Mouse (Mus musculus): Measurements from ENCODE around the gene Spata45. TPM values are rescaled to one million over a fixed set of nuclear protein-coding genes. Genes with fewer than 3 reads are reported as not detected.

Gene Spata45
- polyA plus RNA-seq (2015; fragmentation: Nextera tagmentation; extraction: Ambion mirVana), result not detected in 2 replicates

- no peak within 1 kb of the TSS for H3K9ac ChIP-seq
- no peaks in the 10 kb centered on the region for H3K9me3 ChIP-seq
- H3K27ac ChIP-seq (replicated peaks), result no peak within 1 kb of the TSS
- WGBS, result 86% methylated on average over 6 of the region's 6 CpGs
- no peak within 1 kb of the TSS for H3K4me3 ChIP-seq
- no peaks in the 10 kb centered on the region for H3K27me3 ChIP-seq
- H3K4me1 ChIP-seq (replicated peaks), result no peaks in the 10 kb centered on the region
- H3K4me2 ChIP-seq, result no peak within 1 kb of the TSS
- no peak for ATAC-seq (ENCODE audit: low read depth)
- no peaks in the 10 kb centered on the region for H3K36me3 ChIP-seq
Observed at GRCm38 (mm10) chr1:191036554-191037334, at the start of gene Spata45. Spata45 (plus strand) TSS chr1:191036639.

GRCm38 (mm10) chr1:190989437-190990082 is 46.9 kb upstream of the Spata45 start:
- no peak for ATAC-seq (ENCODE audit: low read depth)
- Histone ChIP-seq H3K27me3 (no peaks in the 10 kb centered on the region), H3K4me1 (replicated peaks) (no peaks in the 10 kb centered on the region), H3K4me2 (no peak overlapping the region), H3K27ac (replicated peaks) (no peak overlapping the region), H3K9ac (no peak overlapping the region), H3K36me3 (no peaks in the 10 kb centered on the region), H3K4me3 (no peak overlapping the region), H3K9me3 (no peaks in the 10 kb centered on the region)
- WGBS, result 83% methylated on average over 9 of the region's 9 CpGs

GRCm38 (mm10) chr1:190995548-190995947 is 40.9 kb upstream of the Spata45 start:
- Histone ChIP-seq H3K27ac (replicated peaks) (no peak overlapping the region), H3K27me3 (no peaks in the 10 kb centered on the region), H3K4me1 (replicated peaks) (peaks cover 6% of the 10 kb centered on the region), H3K9ac (no peak overlapping the region), H3K4me3 (no peak overlapping the region), H3K9me3 (no peaks in the 10 kb centered on the region), H3K4me2 (no peak overlapping the region), H3K36me3 (no peaks in the 10 kb centered on the region)
- ATAC-seq (ENCODE audit: low read depth), result no peak
- 63% methylated on average over 7 of the region's 7 CpGs for WGBS

GRCm38 (mm10) chr1:190996346-190996877 is 40.0 kb upstream of the Spata45 start:
- no peak overlapping the region for H3K9ac ChIP-seq
- H3K36me3 ChIP-seq, result no peaks in the 10 kb centered on the region
- 78% methylated on average over 6 of the region's 6 CpGs for WGBS
- H3K4me2 ChIP-seq, result no peak overlapping the region
- H3K27ac ChIP-seq (replicated peaks), result no peak overlapping the region
- H3K27me3 ChIP-seq, result no peaks in the 10 kb centered on the region
- no peaks in the 10 kb centered on the region for H3K9me3 ChIP-seq
- H3K4me3 ChIP-seq, result no peak overlapping the region
- no peak for ATAC-seq (ENCODE audit: low read depth)
- H3K4me1 ChIP-seq (replicated peaks), result peaks cover 6% of the 10 kb centered on the region

GRCm38 (mm10) chr1:190998027-190998426 is 38.4 kb upstream of the Spata45 start:
- no peak overlapping the region for H3K27ac ChIP-seq (replicated peaks)
- H3K9ac ChIP-seq, result no peak overlapping the region
- H3K4me2 ChIP-seq, result no peak overlapping the region
- no peak overlapping the region for H3K4me3 ChIP-seq
- H3K4me1 ChIP-seq (replicated peaks), result peaks cover 6% of the 10 kb centered on the region
- H3K27me3 ChIP-seq, result no peaks in the 10 kb centered on the region
- 66% methylated on average over 1 of the region's 1 CpGs for WGBS
- no peak for ATAC-seq (ENCODE audit: low read depth)
- no peaks in the 10 kb centered on the region for H3K9me3 ChIP-seq
- H3K36me3 ChIP-seq, result no peaks in the 10 kb centered on the region

GRCm38 (mm10) chr1:191000686-191001085 is 35.8 kb upstream of the Spata45 start:
- H3K36me3 ChIP-seq, result peaks cover 15% of the 10 kb centered on the region
- H3K27ac ChIP-seq (replicated peaks), result no peak overlapping the region
- no peak for ATAC-seq (ENCODE audit: low read depth)
- no peak overlapping the region for H3K4me2 ChIP-seq
- no peaks in the 10 kb centered on the region for H3K9me3 ChIP-seq
- H3K4me3 ChIP-seq, result no peak overlapping the region
- no peak overlapping the region for H3K9ac ChIP-seq
- peaks cover 3% of the 10 kb centered on the region for H3K4me1 ChIP-seq (replicated peaks)
- 76% methylated on average over 3 of the region's 3 CpGs for WGBS
- H3K27me3 ChIP-seq, result no peaks in the 10 kb centered on the region

GRCm38 (mm10) chr1:191002201-191002600 is 34.2 kb upstream of the Spata45 start:
- Histone ChIP-seq H3K4me3 (no peak overlapping the region), H3K4me1 (replicated peaks) (no peaks in the 10 kb centered on the region), H3K36me3 (peaks cover 18% of the 10 kb centered on the region), H3K9ac (no peak overlapping the region), H3K27me3 (no peaks in the 10 kb centered on the region), H3K4me2 (no peak overlapping the region), H3K27ac (replicated peaks) (no peak overlapping the region), H3K9me3 (no peaks in the 10 kb centered on the region)
- no peak for ATAC-seq (ENCODE audit: low read depth)
- WGBS, result 67% methylated on average over 6 of the region's 6 CpGs

GRCm38 (mm10) chr1:191008707-191009106 is 27.7 kb upstream of the Spata45 start:
- WGBS, result 98% methylated on average over 5 of the region's 5 CpGs
- Histone ChIP-seq H3K27me3 (no peaks in the 10 kb centered on the region), H3K36me3 (peaks cover 73% of the 10 kb centered on the region), H3K4me3 (no peak overlapping the region), H3K27ac (replicated peaks) (no peak overlapping the region), H3K4me1 (replicated peaks) (no peaks in the 10 kb centered on the region), H3K9me3 (no peaks in the 10 kb centered on the region), H3K9ac (no peak overlapping the region), H3K4me2 (no peak overlapping the region)
- no peak for ATAC-seq (ENCODE audit: low read depth)

GRCm38 (mm10) chr1:191014271-191014670 is 22.2 kb upstream of the Spata45 start:
- Histone ChIP-seq H3K9ac (no peak overlapping the region), H3K4me2 (no peak overlapping the region), H3K9me3 (no peaks in the 10 kb centered on the region), H3K27me3 (no peaks in the 10 kb centered on the region), H3K4me1 (replicated peaks) (no peaks in the 10 kb centered on the region), H3K27ac (replicated peaks) (no peak overlapping the region), H3K36me3 (peaks cover 51% of the 10 kb centered on the region), H3K4me3 (no peak overlapping the region)
- WGBS, result 92% methylated on average over 3 of the region's 3 CpGs
- ATAC-seq (ENCODE audit: low read depth), result no peak

GRCm38 (mm10) chr1:191019803-191020202 is 16.6 kb upstream of the Spata45 start:
- no peaks in the 10 kb centered on the region for H3K27me3 ChIP-seq
- H3K4me2 ChIP-seq, result no peak overlapping the region
- H3K9me3 ChIP-seq, result no peaks in the 10 kb centered on the region
- H3K4me3 ChIP-seq, result no peak overlapping the region
- no peak overlapping the region for H3K9ac ChIP-seq
- WGBS, result 97% methylated on average over 5 of the region's 5 CpGs
- peaks cover 16% of the 10 kb centered on the region for H3K36me3 ChIP-seq
- no peak overlapping the region for H3K27ac ChIP-seq (replicated peaks)
- H3K4me1 ChIP-seq (replicated peaks), result peaks cover 11% of the 10 kb centered on the region
- ATAC-seq (ENCODE audit: low read depth), result no peak

- H3K9ac ChIP-seq, result no peak overlapping the region
- H3K27me3 ChIP-seq, result no peaks in the 10 kb centered on the region
- peaks cover 17% of the 10 kb centered on the region for H3K4me1 ChIP-seq (replicated peaks)
- H3K9me3 ChIP-seq, result no peaks in the 10 kb centered on the region
- H3K4me3 ChIP-seq, result no peak overlapping the region
- no peak overlapping the region for H3K4me2 ChIP-seq
- H3K36me3 ChIP-seq, result peaks cover 12% of the 10 kb centered on the region
- ATAC-seq (ENCODE audit: low read depth), result no peak
- H3K27ac ChIP-seq (replicated peaks), result no peak overlapping the region
- WGBS, result 86% methylated on average over 3 of the region's 3 CpGs
Observed at GRCm38 (mm10) chr1:191020217-191020924, 16.1 kb upstream of the Spata45 start.

- H3K36me3 ChIP-seq, result peaks cover 12% of the 10 kb centered on the region
- no peak overlapping the region for H3K4me2 ChIP-seq
- H3K27ac ChIP-seq (replicated peaks), result no peak overlapping the region
- no peaks in the 10 kb centered on the region for H3K9me3 ChIP-seq
- no peak for ATAC-seq (ENCODE audit: low read depth)
- H3K27me3 ChIP-seq, result no peaks in the 10 kb centered on the region
- WGBS, result 48% methylated on average over 7 of the region's 7 CpGs
- no peak overlapping the region for H3K9ac ChIP-seq
- peaks cover 19% of the 10 kb centered on the region for H3K4me1 ChIP-seq (replicated peaks)
- H3K4me3 ChIP-seq, result no peak overlapping the region
Observed at GRCm38 (mm10) chr1:191021016-191021415, 15.4 kb upstream of the Spata45 start.
